Mouse (Mus musculus) limb, embryonic 12.5 days (tissue): ENCODE results near the gene Cadps. TPM values are rescaled to one million over a fixed set of nuclear protein-coding genes. Genes with fewer than 3 reads are reported as not detected.
"Not testable (repeated sequence)": the region's sequence is repeated elsewhere in the genome, so short reads cannot be mapped to it uniquely, and the experiment has no call there.

ENCODE experiments used
- ATAC-seq: fragments of 200-750 bp; cut with Nextera tagmentation; 2 replicates; pipeline ENCODE4 v1.8.0; 2017; ENCODE audit warnings: low read depth, moderate TSS enrichment; ENCODE audit not compliant: insufficient number of reproducible peaks, insufficient read depth, low FRiP score, low TSS enrichment
- H3K27ac ChIP-seq: fragments of 300-500 bp; sonication (generic); 2 replicates; pipeline ENCODE4 v1.5.1; 2016; ENCODE audit warnings: mild to moderate bottlenecking, moderate library complexity
- H3K27me3 ChIP-seq: fragments of 300-500 bp; sonication (generic); 2 replicates; pipeline ENCODE4 v1.6.1; 2016; ENCODE audit warnings: mild to moderate bottlenecking, moderate library complexity
- H3K36me3 ChIP-seq: fragments of 300-500 bp; sonication (generic); 2 replicates; pipeline ENCODE4 v1.6.1; 2016; ENCODE audit warnings: mild to moderate bottlenecking, moderate library complexity
- H3K4me1 ChIP-seq: fragments of 300-500 bp; sonication (generic); replicated peaks from 2 replicates; pipeline ENCODE4 v1.6.1; 2016
- H3K4me2 ChIP-seq: fragments of 300-500 bp; sonication (generic); 2 replicates; pipeline ENCODE4 v1.6.1; 2016; ENCODE audit warnings: mild to moderate bottlenecking, moderate library complexity
- H3K4me3 ChIP-seq: fragments of 300-500 bp; sonication (generic); replicated peaks from 2 replicates; pipeline ENCODE4 v1.5.1; 2016; ENCODE audit warnings: mild to moderate bottlenecking
- H3K9ac ChIP-seq: fragments of 300-500 bp; sonication (generic); replicated peaks from 2 replicates; pipeline ENCODE4 v1.6.1; 2016; ENCODE audit warnings: mild to moderate bottlenecking, moderate library complexity
- H3K9me3 ChIP-seq: fragments of 300-500 bp; sonication (generic); 2 replicates; pipeline ENCODE4 v1.6.1; 2016; ENCODE audit warnings: mild to moderate bottlenecking, moderate library complexity
- whole genome bisulfite sequencing: fragments of 180-500 bp; shearing (Covaris S2); methylation state at CpG from one replicate; pipeline ENCODE4 v1.1.7; 2016; 5-methylcytosine and 5-hydroxymethylcytosine counted together
- polyA plus RNA-seq: library from polyadenylated mRNA; unstranded; fragments of >200 nt; fragmentation: Nextera tagmentation; extraction: Ambion mirVana; gene quantifications from 2 replicates; pipeline ENCODE4 v1.2.1, GENCODE M21; 2016

Cadps gene
- polyA plus RNA-seq, 1 experiment from 2014 or later, result 1.1 TPM

- peaks cover 13% of the 10 kb centered on the region for H3K4me1 ChIP-seq
- no peaks in the 10 kb centered on the region for H3K36me3 ChIP-seq
Measured at GRCm38 (mm10) chr14:12581657-12582056, 241.2 kb downstream of the Cadps start.

GRCm38 (mm10) chr14:12580786-12581185, 242.1 kb downstream of the Cadps start:
- Histone ChIP-seq H3K4me1 (peaks cover 13% of the 10 kb centered on the region), H3K9me3 (no peaks in the 10 kb centered on the region), H3K27ac (no peak overlapping the region), H3K4me3 (no peak overlapping the region), H3K9ac (no peak overlapping the region), H3K27me3 (no peaks in the 10 kb centered on the region), H3K4me2 (no peak overlapping the region), H3K36me3 (no peaks in the 10 kb centered on the region)
- 27% methylated on average over 7 of the region's 7 CpGs for WGBS
- ATAC-seq, result no peak

More at GRCm38 (mm10) chr14:12581657-12582056, 241.2 kb downstream of the Cadps start:
- Histone ChIP-seq H3K4me3 (no peak overlapping the region), H3K27me3 (no peaks in the 10 kb centered on the region), H3K9me3 (no peaks in the 10 kb centered on the region), H3K4me2 (no peak overlapping the region), H3K27ac (no peak overlapping the region), H3K9ac (no peak overlapping the region)
- no peak for ATAC-seq
- WGBS, result 73% methylated on average over 5 of the region's 5 CpGs

- no peaks in the 10 kb centered on the region for H3K9me3 ChIP-seq
- H3K9ac ChIP-seq, result no peak overlapping the region
- no peak for ATAC-seq
- 78% methylated on average over 1 of the region's 1 CpGs for WGBS
- H3K4me2 ChIP-seq, result no peak overlapping the region
- no peaks in the 10 kb centered on the region for H3K36me3 ChIP-seq
- H3K4me1 ChIP-seq, result peaks cover 13% of the 10 kb centered on the region
- no peak overlapping the region for H3K4me3 ChIP-seq
- H3K27ac ChIP-seq, result no peak overlapping the region
- no peaks in the 10 kb centered on the region for H3K27me3 ChIP-seq
Measured at GRCm38 (mm10) chr14:12578156-12578555, 244.7 kb downstream of the Cadps start.

GRCm38 (mm10) chr14:12577475-12578140, 245.3 kb downstream of the Cadps start:
- Histone ChIP-seq H3K36me3 (no peaks in the 10 kb centered on the region), H3K9me3 (no peaks in the 10 kb centered on the region), H3K4me2 (no peak overlapping the region), H3K27me3 (no peaks in the 10 kb centered on the region), H3K4me3 (no peak overlapping the region), H3K9ac (no peak overlapping the region), H3K27ac (no peak overlapping the region), H3K4me1 (peaks cover 13% of the 10 kb centered on the region)
- 89% methylated on average over 2 of the region's 2 CpGs for WGBS
- no peak for ATAC-seq

GRCm38 (mm10) chr14:12575105-12575504, 247.8 kb downstream of the Cadps start:
- Histone ChIP-seq H3K4me3 (no peak overlapping the region), H3K4me1 (no peaks in the 10 kb centered on the region), H3K4me2 (no peak overlapping the region), H3K9ac (no peak overlapping the region), H3K27ac (no peak overlapping the region), H3K27me3 (no peaks in the 10 kb centered on the region), H3K9me3 (no peaks in the 10 kb centered on the region), H3K36me3 (no peaks in the 10 kb centered on the region)
- 23% methylated on average over 3 of the region's 3 CpGs for WGBS
- no peak for ATAC-seq

GRCm38 (mm10) chr14:12574336-12574735, 248.5 kb downstream of the Cadps start:
- Histone ChIP-seq H3K36me3 (no peaks in the 10 kb centered on the region), H3K4me3 (no peak overlapping the region), H3K4me1 (no peaks in the 10 kb centered on the region), H3K27ac (no peak overlapping the region), H3K27me3 (no peaks in the 10 kb centered on the region), H3K4me2 (no peak overlapping the region), H3K9ac (no peak overlapping the region), H3K9me3 (no peaks in the 10 kb centered on the region)
- no peak for ATAC-seq
- WGBS, result 78% methylated on average over 4 of the region's 4 CpGs

- not testable (repeated sequence) for H3K4me2 ChIP-seq, H3K27me3 ChIP-seq, H3K9me3 ChIP-seq, ATAC-seq, H3K4me3 ChIP-seq, H3K27ac ChIP-seq, H3K9ac ChIP-seq, H3K4me1 ChIP-seq, H3K36me3 ChIP-seq
Measured at GRCm38 (mm10) chr14:12561730-12562129, 261.1 kb downstream of the Cadps start.

- Histone ChIP-seq H3K36me3 (no peaks in the 10 kb centered on the region), H3K27ac (no peak overlapping the region), H3K9me3 (no peaks in the 10 kb centered on the region), H3K4me2 (no peak overlapping the region), H3K9ac (no peak overlapping the region), H3K27me3 (no peaks in the 10 kb centered on the region), H3K4me3 (no peak overlapping the region), H3K4me1 (peaks cover 6% of the 10 kb centered on the region)
- no peak for ATAC-seq
- 39% methylated on average over 1 of the region's 1 CpGs for WGBS
Measured at GRCm38 (mm10) chr14:12560233-12560577, 262.7 kb downstream of the Cadps start.

GRCm38 (mm10) chr14:12559574-12560232, 263.2 kb downstream of the Cadps start:
- WGBS, result 66% methylated on average over 3 of the region's 3 CpGs
- Histone ChIP-seq H3K4me1 (peaks cover 6% of the 10 kb centered on the region), H3K36me3 (no peaks in the 10 kb centered on the region), H3K27ac (no peak overlapping the region), H3K4me2 (no peak overlapping the region), H3K27me3 (no peaks in the 10 kb centered on the region), H3K9me3 (no peaks in the 10 kb centered on the region), H3K9ac (no peak overlapping the region), H3K4me3 (no peak overlapping the region)
- no peak for ATAC-seq

- H3K27ac ChIP-seq, result no peak overlapping the region
- H3K27me3 ChIP-seq, result no peaks in the 10 kb centered on the region
- H3K4me2 ChIP-seq, result no peak overlapping the region
- H3K4me1 ChIP-seq, result peaks cover 6% of the 10 kb centered on the region
- ATAC-seq, result no peak
- no peaks in the 10 kb centered on the region for H3K36me3 ChIP-seq
- no peak overlapping the region for H3K4me3 ChIP-seq
- H3K9ac ChIP-seq, result no peak overlapping the region
- WGBS, result 57% methylated on average over 7 of the region's 7 CpGs
- H3K9me3 ChIP-seq, result no peaks in the 10 kb centered on the region
Measured at GRCm38 (mm10) chr14:12558920-12559573, 263.8 kb downstream of the Cadps start.

GRCm38 (mm10) chr14:12554486-12554885, 268.4 kb downstream of the Cadps start:
- Histone ChIP-seq H3K27ac (no peak overlapping the region), H3K4me1 (peaks cover 6% of the 10 kb centered on the region), H3K36me3 (no peaks in the 10 kb centered on the region), H3K27me3 (no peaks in the 10 kb centered on the region), H3K9me3 (no peaks in the 10 kb centered on the region), H3K9ac (no peak overlapping the region), H3K4me2 (no peak overlapping the region), H3K4me3 (no peak overlapping the region)
- WGBS, result 66% methylated on average over 2 of the region's 2 CpGs
- no peak for ATAC-seq
